Mouse (Mus musculus) G1E (cell line): ENCODE results near the gene Cnih4. TPM values are rescaled to one million over a fixed set of nuclear protein-coding genes. Genes with fewer than 3 reads are reported as not detected.

Experiments used
- ATAC-seq: 2 replicates; pipeline ENCODE4 v1.8.0; 2016; ENCODE audit warnings: mild to moderate bottlenecking; ENCODE audit not compliant: insufficient number of reproducible peaks, poor library complexity, low FRiP score, severe bottlenecking; ENCODE audit errors: extremely low read depth
- DNase-seq: peaks from one replicate; pipeline ENCODE4 v3.0.0; 2012; ENCODE audit warnings: low spot score
- H3K27me3 ChIP-seq: 2 replicates; pipeline ENCODE4 v1.6.1; 2012; ENCODE audit warnings: mild to moderate bottlenecking, low read length, inconsistent platforms; ENCODE audit not compliant: insufficient read depth
- H3K36me3 ChIP-seq: replicated peaks from 2 replicates; pipeline ENCODE3; 2012; ENCODE audit warnings: mild to moderate bottlenecking, inconsistent platforms
- H3K4me1 ChIP-seq: 2 replicates; pipeline ENCODE4 v1.6.1; 2012; ENCODE audit warnings: low read depth, low read length, inconsistent platforms, mixed read lengths; ENCODE audit not compliant: insufficient read depth
- H3K4me3 ChIP-seq: 2 replicates; pipeline ENCODE4 v1.5.1; 2012; ENCODE audit warnings: low read depth, mild to moderate bottlenecking, inconsistent platforms, low read length, moderate library complexity, mixed read lengths
- H3K9me3 ChIP-seq: replicated peaks from 2 replicates; pipeline ENCODE4 v1.6.1; 2012; ENCODE audit warnings: inconsistent platforms
- CTCF ChIP-seq: IDR thresholded peaks from 2 replicates; pipeline ENCODE4 v1.5.1; 2012; ENCODE audit warnings: low read depth, low read length, inconsistent platforms, mixed read lengths
- GATA1 ChIP-seq: IDR thresholded peaks from 2 replicates; pipeline ENCODE4 v1.6.1; 2012; ENCODE audit warnings: borderline replicate concordance, low read length, inconsistent platforms, mixed read lengths
- GATA2 ChIP-seq: IDR thresholded peaks from 2 replicates; pipeline ENCODE4 v1.6.1; 2012; ENCODE audit warnings: low read depth, low read length, inconsistent platforms, borderline replicate concordance
- POLR2AphosphoS5 ChIP-seq: IDR thresholded peaks from 2 replicates; pipeline ENCODE4 v1.6.1; 2012; ENCODE audit warnings: low read depth, low read length, inconsistent platforms; ENCODE audit not compliant: insufficient replicate concordance
- TAL1 ChIP-seq: conservative IDR thresholded peaks from 2 replicates; pipeline ENCODE4 v1.6.1; 2012; ENCODE audit warnings: low read depth, low read length, inconsistent platforms, mixed read lengths
- polyA plus RNA-seq: library from polyadenylated mRNA; stranded (reverse); fragments of >175 nt; gene quantifications from 2 replicates; pipeline ENCODE4 v1.2.3, GENCODE M21; 2012
- total RNA-seq, 2 experiments: library from RNA; stranded (forward) in 1 of 2; stranded (reverse) in 1 of 2; fragments of 200-1000 nt in 1 of 2; fragments of >200 nt in 1 of 2; fragmentation: Nextera tagmentation in 1 of 2; gene quantifications; 2 replicates each; pipeline ENCODE4 v1.2.3; 2014 to 2017

Gene Cnih4
- total and polyA plus RNA-seq, 3 experiments = 5.9 to 56.2 (median 55.8) TPM

DNA sequence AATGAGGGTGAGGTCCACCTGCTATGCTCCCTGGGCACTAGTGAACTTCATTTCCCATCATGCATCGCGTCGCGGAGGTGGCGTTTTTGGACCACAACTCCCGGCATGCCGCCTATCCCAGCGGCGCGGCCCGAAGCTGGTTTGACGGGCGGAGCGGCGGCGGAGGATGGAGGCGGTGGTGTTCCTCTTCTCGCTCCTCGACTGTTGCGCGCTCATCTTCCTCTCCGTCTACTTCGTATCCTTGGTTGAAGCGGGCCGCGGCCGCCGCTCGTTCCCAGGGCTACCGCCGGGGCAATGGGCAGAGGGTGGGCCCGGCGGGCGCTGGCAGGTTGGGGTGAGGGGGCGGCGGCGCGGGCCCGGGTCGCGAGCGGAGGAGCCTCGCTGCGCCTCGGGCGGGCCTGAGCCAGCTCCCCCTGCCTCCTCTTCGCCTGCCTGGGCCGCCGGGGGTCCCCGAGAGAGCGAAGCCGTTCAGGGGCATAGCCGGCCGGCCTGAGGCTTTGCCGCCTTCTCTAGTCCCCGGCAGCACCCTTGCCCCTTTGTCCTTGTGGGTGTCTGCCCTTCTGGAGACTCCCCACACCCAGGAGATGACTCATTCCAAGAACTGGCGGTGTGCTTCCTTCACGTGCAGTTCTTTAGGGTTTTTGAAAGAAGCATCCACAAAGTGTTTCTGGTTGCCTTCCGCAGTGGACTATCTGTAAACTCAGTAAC, 6.5 kb downstream of the Cnih4 start:
- Histone ChIP-seq H3K4me3 (peak overlapping the region; percentile 88), H3K9me3 (no peaks in the 10 kb centered on the region), H3K27me3 (no peaks in the 10 kb centered on the region), H3K4me1 (peaks cover 47% of the 10 kb centered on the region), H3K36me3 (peaks cover 34% of the 10 kb centered on the region)
- DNase-seq = peak; percentile 74
- peak; percentile 75 for ATAC-seq
- no peak for TF ChIP-seq POLR2AphosphoS5
- TF ChIP-seq GATA2 = no peak
- no peak for TF ChIP-seq GATA1
- no peak for TF ChIP-seq TAL1

DNA sequence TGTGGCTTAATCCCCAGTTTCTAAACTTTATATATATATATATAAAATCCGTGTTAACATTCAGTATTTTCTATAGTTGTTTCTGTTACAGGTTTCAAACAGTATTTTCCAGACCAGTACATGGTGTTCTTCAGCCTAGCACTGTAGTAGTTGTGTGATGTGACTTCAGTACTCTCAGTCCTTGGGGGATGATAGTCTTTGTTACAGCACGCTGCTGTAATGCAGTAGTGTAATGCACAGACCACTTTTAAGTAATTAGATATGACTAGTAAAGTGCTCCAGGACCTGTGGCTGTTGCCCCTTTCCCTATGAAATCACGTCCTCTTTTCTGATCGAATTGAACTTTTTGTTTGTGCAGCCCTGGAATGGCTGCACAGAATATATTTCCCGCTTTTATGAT, 7.0 kb downstream of the Cnih4 start:
- Histone ChIP-seq H3K36me3 (peaks cover 36% of the 10 kb centered on the region), H3K4me3 (peak overlapping the region; percentile 88), H3K27me3 (no peaks in the 10 kb centered on the region), H3K9me3 (no peaks in the 10 kb centered on the region), H3K4me1 (peaks cover 43% of the 10 kb centered on the region)
- ATAC-seq (no peak), DNase-seq (no peak)
- TF ChIP-seq GATA2 (no peak), GATA1 (no peak), TAL1 (no peak), CTCF (no peak), POLR2AphosphoS5 (no peak)

DNA sequence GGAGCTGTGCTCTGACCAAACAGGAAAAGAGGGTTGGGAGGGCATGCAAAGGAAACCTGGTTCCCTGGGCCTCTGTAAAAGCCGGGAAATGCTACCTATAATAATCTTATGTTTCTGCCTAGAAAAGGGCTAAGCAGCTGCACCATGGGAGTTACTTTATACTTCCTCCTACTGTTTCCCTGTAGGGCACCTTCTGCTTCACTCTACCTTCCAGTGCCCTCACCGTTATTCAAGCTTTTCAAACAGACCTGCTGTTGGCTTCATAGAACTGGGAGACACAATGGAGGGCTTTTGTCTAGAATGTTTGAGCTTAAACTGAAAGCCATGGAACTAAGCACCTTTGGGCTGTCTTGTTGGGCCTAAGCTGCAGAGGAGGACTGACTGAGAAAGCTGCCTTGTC, 23.3 kb downstream of the Cnih4 start:
- DNase-seq (no peak), ATAC-seq (no peak)
- Histone ChIP-seq H3K36me3 (peaks cover 82% of the 10 kb centered on the region), H3K4me3 (no peak overlapping the region), H3K27me3 (no peaks in the 10 kb centered on the region), H3K9me3 (no peaks in the 10 kb centered on the region), H3K4me1 (peaks cover 13% of the 10 kb centered on the region)
- TF ChIP-seq GATA2 (no peak), GATA1 (no peak), CTCF (no peak), POLR2AphosphoS5 (no peak), TAL1 (no peak)

DNA sequence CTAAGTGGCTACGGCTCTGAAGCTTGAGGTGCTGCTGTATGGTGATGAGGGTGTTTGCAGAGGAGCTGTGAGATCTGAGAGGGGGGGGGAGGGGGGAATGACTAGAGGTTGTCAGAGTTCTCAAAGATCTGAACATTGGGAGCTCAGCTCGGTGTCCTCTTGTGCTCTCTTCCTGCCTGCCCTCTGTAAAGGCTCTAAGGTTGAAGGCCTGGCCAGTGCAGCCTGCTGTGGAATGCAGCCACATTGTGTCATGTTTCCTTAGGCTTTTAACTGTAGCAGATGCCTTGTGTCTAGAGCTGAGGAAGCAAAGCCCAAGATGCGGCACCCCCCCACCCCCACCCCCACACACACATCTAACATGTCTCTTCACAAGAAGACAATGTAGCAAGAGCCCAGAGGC, 23.9 kb downstream of the Cnih4 start:
- DNase-seq = no peak
- no peak overlapping the region for H3K4me3 ChIP-seq
- ATAC-seq = no peak
- TF ChIP-seq GATA2 = no peak
- no peak for TF ChIP-seq GATA1
- no peak for TF ChIP-seq POLR2AphosphoS5
- TF ChIP-seq CTCF = no peak
- no peak for TF ChIP-seq TAL1
- H3K9me3 ChIP-seq = no peaks in the 10 kb centered on the region
- H3K4me1 ChIP-seq = peaks cover 13% of the 10 kb centered on the region
- H3K27me3 ChIP-seq = no peaks in the 10 kb centered on the region
- H3K36me3 ChIP-seq = peaks cover 80% of the 10 kb centered on the region

DNA sequence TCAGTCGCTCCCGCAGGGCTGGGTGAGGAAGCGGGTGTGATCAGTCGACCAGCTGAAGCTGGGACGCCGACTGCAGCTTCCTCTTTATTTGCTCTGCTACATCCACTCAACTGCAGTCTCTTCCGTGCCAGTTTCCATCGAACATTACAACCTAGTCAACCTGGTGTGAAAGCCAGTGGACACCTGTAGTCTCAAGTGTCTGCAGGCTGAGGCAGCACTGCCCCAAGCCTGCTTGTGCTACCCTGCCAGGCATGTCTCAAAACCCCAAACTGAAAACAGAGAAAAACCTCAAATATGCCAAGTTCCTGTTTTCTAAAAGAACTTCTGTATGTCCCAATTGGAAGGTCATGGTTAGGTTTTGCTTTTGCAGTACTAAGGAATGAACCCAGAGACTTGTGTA, 25.7 kb downstream of the Cnih4 start:
- peak; percentile 29 for DNase-seq
- peak; percentile 78 for ATAC-seq
- no peaks in the 10 kb centered on the region for H3K27me3 ChIP-seq
- H3K36me3 ChIP-seq = peaks cover 79% of the 10 kb centered on the region
- TF ChIP-seq POLR2AphosphoS5 = no peak
- no peak for TF ChIP-seq TAL1
- TF ChIP-seq GATA2 = no peak
- no peak for TF ChIP-seq GATA1
- no peak for TF ChIP-seq CTCF
- peaks cover 13% of the 10 kb centered on the region for H3K4me1 ChIP-seq
- peak overlapping the region; percentile 50; the same call in 1 of the 2 replicates for H3K4me3 ChIP-seq
- H3K9me3 ChIP-seq = no peaks in the 10 kb centered on the region

DNA sequence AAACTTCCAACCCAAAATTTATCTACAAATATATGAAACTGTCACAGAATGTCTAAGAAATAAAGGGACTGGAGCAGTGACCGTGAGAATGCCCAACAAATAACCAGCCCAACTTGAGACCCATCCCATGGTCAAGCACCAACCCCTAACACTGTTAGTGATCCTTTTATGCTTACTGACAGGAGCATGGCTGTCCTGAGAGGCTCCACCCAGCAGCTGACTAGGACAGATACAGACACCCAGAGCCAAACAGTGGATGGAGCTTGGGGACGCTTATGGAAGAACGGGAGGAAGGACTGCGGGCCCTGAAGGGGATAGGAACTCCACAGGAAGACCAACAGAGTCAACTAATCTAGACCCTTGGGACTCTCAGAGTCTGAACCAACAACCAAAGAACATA, 44.4 kb downstream of the Cnih4 start:
- Histone ChIP-seq H3K27me3 (no peaks in the 10 kb centered on the region), H3K4me1 (0 out of 2 replicates have a peak, but pooled peaks cover 4% of the 10 kb centered on the region), H3K9me3 (no peaks in the 10 kb centered on the region), H3K4me3 (no peak overlapping the region), H3K36me3 (peaks cover 88% of the 10 kb centered on the region)
- TF ChIP-seq GATA2 = no peak
- TF ChIP-seq GATA1 = no peak
- no peak for TF ChIP-seq CTCF
- TF ChIP-seq TAL1 = no peak
- no peak for TF ChIP-seq POLR2AphosphoS5
- ATAC-seq = no peak
- DNase-seq = no peak

DNA sequence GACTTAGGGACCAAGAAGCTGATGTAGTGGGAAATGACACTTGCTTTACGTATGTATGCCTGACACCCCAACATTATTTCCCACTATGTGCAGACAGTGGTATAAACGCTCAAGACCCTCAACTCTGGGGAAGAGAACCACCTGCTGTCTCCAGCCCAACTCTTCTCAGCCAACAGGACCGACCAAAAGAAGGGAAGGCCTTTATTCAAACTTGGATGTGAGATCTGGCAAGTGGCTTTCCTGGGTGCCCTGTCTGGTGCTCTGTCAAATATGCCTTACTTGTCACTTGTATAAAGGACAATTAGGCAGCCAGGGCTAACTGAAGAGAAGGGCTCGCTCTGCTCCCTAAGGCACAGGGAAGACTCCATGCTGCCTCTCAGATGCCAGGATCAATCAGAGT, 55.0 kb downstream of the Cnih4 start:
- no peaks in the 10 kb centered on the region for H3K27me3 ChIP-seq
- no peak overlapping the region for H3K4me3 ChIP-seq
- DNase-seq = no peak
- peaks cover 86% of the 10 kb centered on the region for H3K36me3 ChIP-seq
- TF ChIP-seq TAL1 (no peak), CTCF (no peak), GATA1 (no peak), POLR2AphosphoS5 (no peak), GATA2 (no peak)
- no peaks in the 10 kb centered on the region for H3K9me3 ChIP-seq
- H3K4me1 ChIP-seq = no peaks in the 10 kb centered on the region; the same call in 1 of the 2 replicates
- ATAC-seq = no peak
